Mouse (Mus musculus) C2C12 (cell line): ENCODE results near the gene Slc38a1. TPM values are rescaled to one million over a fixed set of nuclear protein-coding genes. Genes with fewer than 3 reads are reported as not detected.

Source experiments
- H3K27me3 ChIP-seq: one replicate; pipeline ENCODE4 v1.6.1; 2011; ENCODE audit not compliant: control insufficient read depth, insufficient read depth, insufficient read length
- H3K36me3 ChIP-seq: one replicate; pipeline ENCODE4 v1.6.1; 2011; ENCODE audit not compliant: control insufficient read depth, insufficient read depth
- H3K4me3 ChIP-seq: one replicate; pipeline ENCODE4 v1.5.1; 2011; ENCODE audit warnings: mild to moderate bottlenecking, control low read depth; ENCODE audit not compliant: poor library complexity, insufficient read depth, severe bottlenecking
- H3K79me2 ChIP-seq: one replicate; pipeline ENCODE4 v1.6.1; 2011; ENCODE audit not compliant: control insufficient read depth, insufficient read depth
- H3K79me3 ChIP-seq: one replicate; pipeline ENCODE4 v1.6.1; 2011; ENCODE audit warnings: low read depth, control low read depth
- H3ac ChIP-seq: one replicate; pipeline ENCODE3; 2011; ENCODE audit warnings: low read depth; ENCODE audit not compliant: control insufficient read depth, insufficient read length
- CEBPB ChIP-seq: IDR thresholded peaks from one replicate; pipeline ENCODE4 v1.6.1; 2011; ENCODE audit warnings: low read depth, mild to moderate bottlenecking, control low read depth, moderate library complexity
- CTCF ChIP-seq: IDR thresholded peaks from one replicate; pipeline ENCODE4 v1.5.1; 2011; ENCODE audit not compliant: control insufficient read depth, insufficient read depth, insufficient read length
- FOSL1 ChIP-seq: IDR thresholded peaks from one replicate; pipeline ENCODE4 v1.8.0; 2011; ENCODE audit warnings: mild to moderate bottlenecking, low read length; ENCODE audit not compliant: poor library complexity, insufficient read depth, severe bottlenecking
- MAX ChIP-seq: IDR thresholded peaks from one replicate; pipeline ENCODE4 v1.6.1; 2011; ENCODE audit warnings: mild to moderate bottlenecking, control low read depth
- MYOD1 ChIP-seq: IDR thresholded peaks from one replicate; pipeline ENCODE4 v1.6.1; 2011; ENCODE audit warnings: low read depth; ENCODE audit not compliant: control insufficient read depth, insufficient read length
- MYOG ChIP-seq: IDR thresholded peaks from one replicate; pipeline ENCODE4 v1.6.1; 2011; ENCODE audit not compliant: control insufficient read depth, insufficient read length; ENCODE audit errors: extremely low read depth
- USF1 ChIP-seq: IDR thresholded peaks from one replicate; pipeline ENCODE4 v1.6.1; 2011; ENCODE audit warnings: low read depth, mild to moderate bottlenecking, control low read depth, moderate library complexity
- polyA plus RNA-seq: library from polyadenylated mRNA; unstranded; fragments of >200 nt; fragmentation: generic; extraction: Trizol; gene quantifications from one replicate; pipeline ENCODE4 v1.2.1, GENCODE M21; 2012; ENCODE audit warnings: missing spikeins

The Slc38a1 gene
- polyA plus RNA-seq, 1 experiment: 31.8 TPM

GRCm38 (mm10) chr15:96563852-96564251 is 78.9 kb downstream of the Slc38a1 start:
- no peak for TF ChIP-seq FOSL1
- no peak for TF ChIP-seq MAX
- no peak for TF ChIP-seq MYOD1
- no peak for TF ChIP-seq CEBPB
- Histone ChIP-seq H3K36me3 (no peaks in the 10 kb centered on the region), H3K79me3 (no peaks in the 10 kb centered on the region), H3K4me3 (no peak overlapping the region), H3K79me2 (no peaks in the 10 kb centered on the region), H3ac (no peak overlapping the region), H3K27me3 (no peaks in the 10 kb centered on the region)

DNA sequence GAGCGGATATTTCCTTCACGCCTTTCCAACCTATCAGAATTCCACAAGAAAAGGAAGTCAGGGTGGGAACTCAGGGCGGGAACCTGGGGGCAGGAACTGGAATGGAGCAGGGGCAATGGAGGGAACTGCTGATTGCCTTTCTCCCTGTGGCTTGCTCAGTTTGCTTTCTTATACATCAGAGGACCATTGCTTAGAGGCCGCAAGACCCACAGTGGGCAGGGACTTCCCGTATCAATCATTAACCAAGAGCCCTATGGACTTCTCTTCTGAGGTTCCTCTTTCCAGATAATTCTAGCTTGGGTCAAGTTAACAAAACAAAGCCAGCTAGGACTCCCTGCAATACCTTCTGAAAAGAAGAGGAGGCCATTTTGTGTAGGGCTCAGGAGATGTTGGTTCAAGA is 80.2 kb downstream of the Slc38a1 start:
- Histone ChIP-seq H3ac (no peak overlapping the region), H3K4me3 (no peak overlapping the region), H3K36me3 (no peaks in the 10 kb centered on the region), H3K79me2 (no peaks in the 10 kb centered on the region), H3K27me3 (no peaks in the 10 kb centered on the region), H3K79me3 (no peaks in the 10 kb centered on the region)
- TF ChIP-seq FOSL1 (no peak), MAX (no peak), USF1 (no peak), CTCF (no peak), CEBPB (no peak), MYOD1 (no peak), MYOG (no peak)

GRCm38 (mm10) chr15:96560576-96561298 is 82.0 kb downstream of the Slc38a1 start:
- H3ac ChIP-seq: no peak overlapping the region
- H3K79me3 ChIP-seq: no peaks in the 10 kb centered on the region
- H3K79me2 ChIP-seq: no peaks in the 10 kb centered on the region
- no peak for TF ChIP-seq CEBPB
- TF ChIP-seq MYOG: no peak
- no peaks in the 10 kb centered on the region for H3K27me3 ChIP-seq
- H3K36me3 ChIP-seq: no peaks in the 10 kb centered on the region
- no peak overlapping the region for H3K4me3 ChIP-seq

DNA sequence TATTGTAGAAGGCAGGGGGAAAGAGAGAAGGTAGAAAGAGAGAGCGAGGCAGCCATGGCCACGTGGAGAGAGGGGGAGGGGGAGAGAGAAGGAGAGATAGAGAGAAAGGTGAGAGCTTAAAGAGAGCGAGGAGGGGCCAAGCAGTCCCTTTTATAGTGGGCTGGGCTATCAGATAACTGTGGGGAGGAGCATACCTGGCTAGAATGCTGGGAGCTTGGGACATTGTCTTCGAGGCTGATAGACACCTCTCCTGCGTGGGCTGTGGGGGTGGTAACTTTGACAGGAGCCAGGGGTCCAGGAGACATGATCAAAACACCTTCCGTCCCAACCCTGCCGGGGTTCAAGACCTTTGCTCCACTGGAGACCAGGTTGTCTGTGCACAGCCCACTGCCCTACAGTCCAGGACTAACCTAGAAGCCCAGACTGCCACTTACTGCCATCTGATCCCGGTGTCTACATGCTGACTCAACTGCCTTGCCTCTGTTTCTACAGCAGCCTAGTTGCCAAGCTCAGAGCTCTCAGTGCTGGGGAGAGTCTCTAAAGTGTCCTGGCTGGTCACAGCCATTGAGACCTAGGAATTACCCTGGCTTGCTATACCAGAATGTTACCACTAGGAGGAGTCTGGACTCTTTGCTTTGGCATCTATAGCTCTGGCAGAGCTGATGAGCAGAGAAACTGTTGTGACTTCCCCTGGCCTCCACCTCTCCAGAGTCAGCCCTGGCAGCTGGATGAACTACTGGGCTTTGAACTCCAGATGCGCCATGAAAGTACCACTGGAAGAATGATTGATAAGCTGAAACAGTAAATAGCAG is 90.9 kb downstream of the Slc38a1 start:
- Histone ChIP-seq H3ac (no peak overlapping the region), H3K27me3 (no peaks in the 10 kb centered on the region), H3K36me3 (no peaks in the 10 kb centered on the region), H3K79me2 (no peaks in the 10 kb centered on the region), H3K79me3 (no peaks in the 10 kb centered on the region), H3K4me3 (no peak overlapping the region)
- TF ChIP-seq CEBPB (no peak), CTCF (peak; percentile 21), MAX (no peak)

- Histone ChIP-seq H3K79me2 (no peaks in the 10 kb centered on the region), H3ac (no peak overlapping the region), H3K79me3 (no peaks in the 10 kb centered on the region), H3K36me3 (no peaks in the 10 kb centered on the region), H3K27me3 (no peaks in the 10 kb centered on the region), H3K4me3 (no peak overlapping the region)
- TF ChIP-seq CTCF: no peak
- no peak for TF ChIP-seq FOSL1
- TF ChIP-seq MYOD1: no peak
- TF ChIP-seq CEBPB: no peak
- no peak for TF ChIP-seq USF1
- TF ChIP-seq MAX: no peak
- no peak for TF ChIP-seq MYOG
These were observed 91.6 kb downstream of the Slc38a1 start for GRCm38 (mm10) chr15:96551107-96551506.

DNA sequence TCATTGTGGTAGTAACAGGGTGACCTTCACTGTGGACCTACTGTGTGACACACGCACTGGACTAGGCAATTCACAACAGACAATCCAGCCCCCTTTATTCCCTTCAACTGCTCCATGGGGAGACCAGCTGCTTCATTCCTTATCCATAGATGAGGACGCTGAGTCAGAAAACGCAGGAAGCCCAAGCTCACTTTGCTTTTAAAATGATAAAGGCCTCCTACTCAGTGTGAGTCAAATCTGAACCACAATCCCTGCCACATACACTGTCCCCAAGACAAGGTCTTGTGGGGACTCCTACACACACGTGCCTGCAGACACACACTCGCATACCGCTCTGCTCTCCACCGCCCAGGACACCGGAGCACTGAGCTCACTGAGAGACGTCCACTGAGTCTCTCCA is 94.3 kb downstream of the Slc38a1 start:
- H3K36me3 ChIP-seq: no peaks in the 10 kb centered on the region
- no peak overlapping the region for H3K4me3 ChIP-seq
- H3ac ChIP-seq: no peak overlapping the region
- TF ChIP-seq MYOG (no peak), MYOD1 (peak; percentile 83)
- H3K27me3 ChIP-seq: no peaks in the 10 kb centered on the region
- no peaks in the 10 kb centered on the region for H3K79me2 ChIP-seq
- H3K79me3 ChIP-seq: no peaks in the 10 kb centered on the region
